Mouse (Mus musculus): ENCODE measurements around the gene Tmc6. TPM values are rescaled to one million over a fixed set of nuclear protein-coding genes. Genes with fewer than 3 reads are reported as not detected.
"Not testable (repeated sequence)": the region's sequence is repeated elsewhere in the genome, so short reads cannot be mapped to it uniquely, and the experiment has no call there.

Gene Tmc6
- polyA plus RNA-seq, 1 experiment: 49.8 TPM

GRCm38 (mm10) chr11:117810401-117811046, 28.5 kb upstream of the Tmc6 start:
- DNase-seq (ENCODE audit: low read depth): no peak

- DNase-seq (ENCODE audit: low read depth): no peak
Observed at GRCm38 (mm10) chr11:117809407-117810311, 27.7 kb upstream of the Tmc6 start, which contains the start of the genes Gm20708 and Syngr2. Gm20708 (plus strand) TSS chr11:117809668. Syngr2 (plus strand) TSS chr11:117809668.

- DNase-seq (ENCODE audit: low read depth): no peak
Observed at GRCm38 (mm10) chr11:117806781-117807180, 24.8 kb upstream of the Tmc6 start.

GRCm38 (mm10) chr11:117803166-117803688, 21.2 kb upstream of the Tmc6 start:
- DNase-seq (ENCODE audit: low read depth): no peak

GRCm38 (mm10) chr11:117801650-117802049, 19.7 kb upstream of the Tmc6 start:
- DNase-seq (ENCODE audit: low read depth): no peak

GRCm38 (mm10) chr11:117800038-117800437, 18.0 kb upstream of the Tmc6 start:
- no peak for DNase-seq (ENCODE audit: low read depth)

- DNase-seq (ENCODE audit: low read depth): no peak
Observed at GRCm38 (mm10) chr11:117799174-117799573, 17.2 kb upstream of the Tmc6 start.

- no peak for DNase-seq (ENCODE audit: low read depth)
Observed at GRCm38 (mm10) chr11:117798160-117798541, 16.2 kb upstream of the Tmc6 start.

GRCm38 (mm10) chr11:117797511-117798159, 15.6 kb upstream of the Tmc6 start, which contains the start of gene 6030468B19Rik:
6030468B19Rik (plus strand) TSS chr11:117797660.
- no peak for DNase-seq (ENCODE audit: low read depth)

- no peak for DNase-seq (ENCODE audit: low read depth)
Observed at GRCm38 (mm10) chr11:117796954-117797353, 15.0 kb upstream of the Tmc6 start.

- DNase-seq (ENCODE audit: low read depth): no peak
Observed at GRCm38 (mm10) chr11:117794035-117794551, 12.1 kb upstream of the Tmc6 start.

- DNase-seq (ENCODE audit: low read depth): no peak
Observed at GRCm38 (mm10) chr11:117792281-117792888, 10.4 kb upstream of the Tmc6 start.

GRCm38 (mm10) chr11:117791441-117791761, 9.4 kb upstream of the Tmc6 start:
- DNase-seq (ENCODE audit: low read depth): no peak

GRCm38 (mm10) chr11:117790703-117791440, 8.9 kb upstream of the Tmc6 start:
- no peak for DNase-seq (ENCODE audit: low read depth)

GRCm38 (mm10) chr11:117790286-117790685, 8.3 kb upstream of the Tmc6 start:
- DNase-seq (ENCODE audit: low read depth): no peak

- DNase-seq (ENCODE audit: low read depth): not testable (repeated sequence)
Observed at GRCm38 (mm10) chr11:117788481-117788880, 6.5 kb upstream of the Tmc6 start.

- DNase-seq (ENCODE audit: low read depth): no peak
Observed at GRCm38 (mm10) chr11:117786294-117786693, 4.3 kb upstream of the Tmc6 start.

GRCm38 (mm10) chr11:117783683-117784309, 1.8 kb upstream of the Tmc6 start:
- no peak for DNase-seq (ENCODE audit: low read depth)

GRCm38 (mm10) chr11:117783089-117783488, 1.1 kb upstream of the Tmc6 start:
- no peak for DNase-seq (ENCODE audit: low read depth)

- DNase-seq (ENCODE audit: low read depth): no peak
Observed at GRCm38 (mm10) chr11:117782705-117783034, 672 bp upstream of the Tmc6 start.

Data from gonadal fat pad, adult 2 months (tissue).